Mouse (Mus musculus): ENCODE results near the gene Polh. TPM values are rescaled to one million over a fixed set of nuclear protein-coding genes. Genes with fewer than 3 reads are reported as not detected.

The Polh gene
- polyA plus RNA-seq, 1 experiment: 28.1 TPM

- peaks cover 19% of the 10 kb centered on the region for H3K36me3 ChIP-seq (ENCODE audit: control insufficient read depth, insufficient read depth, low read length, poor library complexity, severe bottlenecking)
- H3K9me3 ChIP-seq (replicated peaks; ENCODE audit: control insufficient read depth, insufficient read depth, low read length, poor library complexity, severe bottlenecking): no peaks in the 10 kb centered on the region
- no peak overlapping the region for H3K4me3 ChIP-seq (ENCODE audit: low read depth, low read length)
- TF ChIP-seq EP300 (IDR thresholded peaks at IDR 0.05; ENCODE audit: insufficient read depth, low read depth, low read length) (no peak), POLR2A (IDR thresholded peaks at IDR 0.05; ENCODE audit: insufficient read depth, low read length) (no peak), CTCF (IDR thresholded peaks at IDR 0.05; ENCODE audit: low read depth, low read length) (no peak)
- H3K27ac ChIP-seq (ENCODE audit: insufficient read depth, low read length): no peak overlapping the region
- no peaks in the 10 kb centered on the region for H3K27me3 ChIP-seq (ENCODE audit: control insufficient read depth, insufficient read depth, low read length, poor library complexity, severe bottlenecking)
- H3K4me1 ChIP-seq (ENCODE audit: control insufficient read depth, insufficient read depth, low read length): peaks cover 2% of the 10 kb centered on the region
- H3K9ac ChIP-seq (ENCODE audit: low read depth, poor library complexity, severe bottlenecking): no peak overlapping the region
Measured at GRCm38 (mm10) chr17:46127814-46128493, 74.5 kb downstream of the Polh start.

GRCm38 (mm10) chr17:46126608-46127007 is 75.8 kb downstream of the Polh start:
- Histone ChIP-seq H3K4me3 (ENCODE audit: low read depth, low read length) (no peak overlapping the region), H3K9ac (ENCODE audit: low read depth, poor library complexity, severe bottlenecking) (no peak overlapping the region), H3K4me1 (ENCODE audit: control insufficient read depth, insufficient read depth, low read length) (peaks cover 2% of the 10 kb centered on the region), H3K27me3 (ENCODE audit: control insufficient read depth, insufficient read depth, low read length, poor library complexity, severe bottlenecking) (no peaks in the 10 kb centered on the region), H3K36me3 (ENCODE audit: control insufficient read depth, insufficient read depth, low read length, poor library complexity, severe bottlenecking) (peaks cover 25% of the 10 kb centered on the region), H3K27ac (ENCODE audit: insufficient read depth, low read length) (no peak overlapping the region), H3K9me3 (replicated peaks; ENCODE audit: control insufficient read depth, insufficient read depth, low read length, poor library complexity, severe bottlenecking) (no peaks in the 10 kb centered on the region)
- no peak for TF ChIP-seq CTCF (IDR thresholded peaks at IDR 0.05; ENCODE audit: low read depth, low read length)
- TF ChIP-seq EP300 (IDR thresholded peaks at IDR 0.05; ENCODE audit: insufficient read depth, low read depth, low read length): no peak
- no peak for TF ChIP-seq POLR2A (IDR thresholded peaks at IDR 0.05; ENCODE audit: insufficient read depth, low read length)

GRCm38 (mm10) chr17:46123953-46124700 is 78.3 kb downstream of the Polh start:
- Histone ChIP-seq H3K9me3 (replicated peaks; ENCODE audit: control insufficient read depth, insufficient read depth, low read length, poor library complexity, severe bottlenecking) (no peaks in the 10 kb centered on the region), H3K4me3 (ENCODE audit: low read depth, low read length) (no peak overlapping the region), H3K36me3 (ENCODE audit: control insufficient read depth, insufficient read depth, low read length, poor library complexity, severe bottlenecking) (peaks cover 27% of the 10 kb centered on the region), H3K4me1 (ENCODE audit: control insufficient read depth, insufficient read depth, low read length) (peaks cover 2% of the 10 kb centered on the region), H3K27me3 (ENCODE audit: control insufficient read depth, insufficient read depth, low read length, poor library complexity, severe bottlenecking) (no peaks in the 10 kb centered on the region), H3K27ac (ENCODE audit: insufficient read depth, low read length) (no peak overlapping the region), H3K9ac (ENCODE audit: low read depth, poor library complexity, severe bottlenecking) (no peak overlapping the region)
- TF ChIP-seq CTCF (IDR thresholded peaks at IDR 0.05; ENCODE audit: low read depth, low read length) (no peak), POLR2A (IDR thresholded peaks at IDR 0.05; ENCODE audit: insufficient read depth, low read length) (no peak), EP300 (IDR thresholded peaks at IDR 0.05; ENCODE audit: insufficient read depth, low read depth, low read length) (no peak)

- peaks cover 27% of the 10 kb centered on the region for H3K36me3 ChIP-seq (ENCODE audit: control insufficient read depth, insufficient read depth, low read length, poor library complexity, severe bottlenecking)
Measured at GRCm38 (mm10) chr17:46123285-46123684, 79.2 kb downstream of the Polh start.

GRCm38 (mm10) chr17:46122791-46123190 is 79.7 kb downstream of the Polh start:
- no peak overlapping the region for H3K9ac ChIP-seq (ENCODE audit: low read depth, poor library complexity, severe bottlenecking)
- H3K36me3 ChIP-seq (ENCODE audit: control insufficient read depth, insufficient read depth, low read length, poor library complexity, severe bottlenecking): peaks cover 27% of the 10 kb centered on the region
- H3K27me3 ChIP-seq (ENCODE audit: control insufficient read depth, insufficient read depth, low read length, poor library complexity, severe bottlenecking): no peaks in the 10 kb centered on the region
- H3K4me1 ChIP-seq (ENCODE audit: control insufficient read depth, insufficient read depth, low read length): no peaks in the 10 kb centered on the region
- no peak overlapping the region for H3K27ac ChIP-seq (ENCODE audit: insufficient read depth, low read length)
- TF ChIP-seq CTCF (IDR thresholded peaks at IDR 0.05; ENCODE audit: low read depth, low read length) (no peak), EP300 (IDR thresholded peaks at IDR 0.05; ENCODE audit: insufficient read depth, low read depth, low read length) (no peak), POLR2A (IDR thresholded peaks at IDR 0.05; ENCODE audit: insufficient read depth, low read length) (no peak)
- H3K4me3 ChIP-seq (ENCODE audit: low read depth, low read length): no peak overlapping the region
- H3K9me3 ChIP-seq (replicated peaks; ENCODE audit: control insufficient read depth, insufficient read depth, low read length, poor library complexity, severe bottlenecking): no peaks in the 10 kb centered on the region

More at GRCm38 (mm10) chr17:46123285-46123684, 79.2 kb downstream of the Polh start:
- Histone ChIP-seq H3K27me3 (ENCODE audit: control insufficient read depth, insufficient read depth, low read length, poor library complexity, severe bottlenecking) (no peaks in the 10 kb centered on the region), H3K27ac (ENCODE audit: insufficient read depth, low read length) (no peak overlapping the region), H3K9me3 (replicated peaks; ENCODE audit: control insufficient read depth, insufficient read depth, low read length, poor library complexity, severe bottlenecking) (no peaks in the 10 kb centered on the region), H3K4me3 (ENCODE audit: low read depth, low read length) (no peak overlapping the region), H3K9ac (ENCODE audit: low read depth, poor library complexity, severe bottlenecking) (no peak overlapping the region), H3K4me1 (ENCODE audit: control insufficient read depth, insufficient read depth, low read length) (peaks cover 2% of the 10 kb centered on the region)
- no peak for TF ChIP-seq POLR2A (IDR thresholded peaks at IDR 0.05; ENCODE audit: insufficient read depth, low read length)
- no peak for TF ChIP-seq CTCF (IDR thresholded peaks at IDR 0.05; ENCODE audit: low read depth, low read length)

Other genes with a start within 250 kb of the Polh start
- 76.2 and 86.3 TPM in 2 replicates for gene Vegfa, start 170.3 kb downstream of the Polh start, polyA plus RNA-seq (2011; ENCODE audit: insufficient read depth, insufficient read length, low read depth, missing spikeins)
- 71.7 and 78.5 TPM in 2 replicates for gene Mrps18a, start 91.7 kb downstream of the Polh start, polyA plus RNA-seq (2011; ENCODE audit: insufficient read depth, insufficient read length, low read depth, missing spikeins)
- 1.0 and 1.5 TPM in 2 replicates for gene Rsph9, start 58.4 kb downstream of the Polh start, polyA plus RNA-seq (2011; ENCODE audit: insufficient read depth, insufficient read length, low read depth, missing spikeins)
- 10.3 and 14.8 TPM in 2 replicates for gene Mad2l1bp, start 49.1 kb downstream of the Polh start, polyA plus RNA-seq (2011; ENCODE audit: insufficient read depth, insufficient read length, low read depth, missing spikeins)
- 23.5 and 25.8 TPM in 2 replicates for gene Gtpbp2, start 41.6 kb downstream of the Polh start, polyA plus RNA-seq (2011; ENCODE audit: insufficient read depth, insufficient read length, low read depth, missing spikeins)
- 77.8 and 79.1 TPM in 2 replicates for gene Xpo5, start 137 bp upstream of the Polh start, polyA plus RNA-seq (2011; ENCODE audit: insufficient read depth, insufficient read length, low read depth, missing spikeins)
- gene Polr1c, start 45.4 kb upstream of the Polh start, polyA plus RNA-seq (2011; ENCODE audit: insufficient read depth, insufficient read length, low read depth, missing spikeins): 106 and 133 TPM in 2 replicates
- gene Yipf3, start 45.4 kb upstream of the Polh start, polyA plus RNA-seq (2011; ENCODE audit: insufficient read depth, insufficient read length, low read depth, missing spikeins): 57.0 and 64.0 TPM in 2 replicates
- gene Lrrc73, start 50.9 kb upstream of the Polh start, polyA plus RNA-seq (2011; ENCODE audit: insufficient read depth, insufficient read length, low read depth, missing spikeins): 0.57 and 0.68 TPM in 2 replicates
- gene Tjap1, start 80.4 kb upstream of the Polh start, polyA plus RNA-seq (2011; ENCODE audit: insufficient read depth, insufficient read length, low read depth, missing spikeins): 71.5 and 75.2 TPM in 2 replicates
- 0.91 and 1.3 TPM in 2 replicates for gene Dlk2, start 94.8 kb upstream of the Polh start, polyA plus RNA-seq (2011; ENCODE audit: insufficient read depth, insufficient read length, low read depth, missing spikeins)
- 3.9 and 4.4 TPM in 2 replicates for gene Abcc10, start 125.7 kb upstream of the Polh start, polyA plus RNA-seq (2011; ENCODE audit: insufficient read depth, insufficient read length, low read depth, missing spikeins)
- gene Zfp318, start 181.1 kb upstream of the Polh start, polyA plus RNA-seq (2011; ENCODE audit: insufficient read depth, insufficient read length, low read depth, missing spikeins): 55.0 and 62.7 TPM in 2 replicates
- 1.3 TPM in 1 of 2 replicates, not detected in the other for gene Crip3, start 226.3 kb upstream of the Polh start, polyA plus RNA-seq (2011; ENCODE audit: insufficient read depth, insufficient read length, low read depth, missing spikeins)
- gene Slc22a7, start 235.8 kb upstream of the Polh start, polyA plus RNA-seq (2011; ENCODE audit: insufficient read depth, insufficient read length, low read depth, missing spikeins): 6.0 and 6.1 TPM in 2 replicates